Mouse (Mus musculus): ENCODE data around the gene Vmn1r93. TPM values are rescaled to one million over a fixed set of nuclear protein-coding genes. Genes with fewer than 3 reads are reported as not detected.
"Not testable (repeated sequence)": the region's sequence is repeated elsewhere in the genome, so short reads cannot be mapped to it uniquely, and the experiment has no call there.

The Vmn1r93 gene
- total RNA-seq (2021) = not detected
- long read RNA-seq, experiment 1 = 0 reads
- long read RNA-seq, experiment 2 = 0 reads

- not testable (repeated sequence) for DNase-seq (ENCODE audit: low spot score)
Measured at GRCm38 (mm10) chr7:20138988-20139387, at the start of gene Vmn1r93. Vmn1r93 (minus strand) TSS chr7:20139088.

- not testable (repeated sequence) for DNase-seq (ENCODE audit: low spot score)
Measured at GRCm38 (mm10) chr7:20168277-20168676, 29.4 kb upstream of the Vmn1r93 start, which contains the start of gene Vmn1r94. Vmn1r94 (minus strand) TSS chr7:20168377.

GRCm38 (mm10) chr7:20122479-20122878 is 16.4 kb downstream of the Vmn1r93 start, which contains the start of gene Gm16442:
Gm16442 (minus strand) TSS chr7:20122579.
- DNase-seq (ENCODE audit: low spot score) = not testable (repeated sequence)

GRCm38 (mm10) chr7:20099380-20099779 is 39.5 kb downstream of the Vmn1r93 start, which contains the start of gene Vmn1r91:
Vmn1r91 (plus strand) TSS chr7:20099680.
- DNase-seq (ENCODE audit: low spot score) = not testable (repeated sequence)

Other genes with a start within 250 kb of the Vmn1r93 start
- gene Pvr, start 217.9 kb downstream of the Vmn1r93 start, total RNA-seq (2021) = 1 to 10 TPM; 4.3 to 7.6 TPM
- gene Igsf23, start 188.3 kb downstream of the Vmn1r93 start, total RNA-seq (2021) = not detected
- not detected for gene Ceacam20, start 173.7 kb downstream of the Vmn1r93 start, total RNA-seq (2021)
- not detected for gene Nlrp9b, start 147.6 kb downstream of the Vmn1r93 start, total RNA-seq (2021)
- not detected for gene Vmn1r91, start 39.4 kb downstream of the Vmn1r93 start, total RNA-seq (2021)
- not detected for gene Gm16442, start 16.5 kb downstream of the Vmn1r93 start, total RNA-seq (2021)
- gene Vmn1r94, start 29.3 kb upstream of the Vmn1r93 start, total RNA-seq (2021) = not detected
- gene Vmn1r95, start 54.6 kb upstream of the Vmn1r93 start, total RNA-seq (2021) = not detected
- not detected for gene Gm6164, start 66.5 kb upstream of the Vmn1r93 start, total RNA-seq (2021)
- gene Gm4498, start 94.7 kb upstream of the Vmn1r93 start, total RNA-seq (2021) = not detected
- not detected for gene Gm5890, start 123.7 kb upstream of the Vmn1r93 start, total RNA-seq (2021)
- not detected for gene Gm4133, start 195.0 kb upstream of the Vmn1r93 start, total RNA-seq (2021)
- not detected for gene Gm5728, start 236.3 kb upstream of the Vmn1r93 start, total RNA-seq (2021)